ENCODE assay signal across 9 mouse cellular contexts in genomic region chr12:113075486-113075885, GRCm38 (mm10). TPM values are rescaled to one million over a fixed set of nuclear protein-coding genes. Genes with fewer than 3 reads are reported as not detected.
DNase-seq lines count a peak whose midpoint lies in the region; ATAC-seq lines count a peak whose summit lies in the region.
"Had no signal": no experiment of that assay in that cellular context is flagged by ENCODE, and none has a peak within 500 bp of the region (broad histone marks: within the 10 kb centered on the region; RNA-seq: fewer than 3 reads in every experiment).

No protein-coding gene starts in this region.

- peak overlapping the region; percentile 77 for H3K9ac ChIP-seq in heart, embryonic 11.5 days (ENCODE audit: low read depth, low read length)
- H3K9ac ChIP-seq in embryonic facial prominence, embryonic 12.5 days = peak overlapping the region; percentile 77; the same call in 1 of the 2 replicates
- 0 out of 2 replicates have a peak overlapping the region, but pooled peaks have one; percentile 56 for H3K9ac ChIP-seq in hindbrain, embryonic 15.5 days
- H3K9ac ChIP-seq in midbrain, embryonic 13.5 days (replicated peaks) = peak overlapping the region; percentile 79

- H3K4me2 ChIP-seq in heart, embryonic 11.5 days = peak overlapping the region; percentile 93; the same call in 1 of the 2 replicates
- H3K4me2 ChIP-seq in embryonic facial prominence, embryonic 12.5 days (replicated peaks) = peak overlapping the region; percentile 82
- peak overlapping the region; percentile 89 for H3K4me2 ChIP-seq in hindbrain, embryonic 15.5 days
- peak overlapping the region; percentile 96 for H3K4me2 ChIP-seq in midbrain, embryonic 13.5 days (replicated peaks)

- intact Hi-C loops in heart, postnatal 10 days (cut with DNase I) = loop anchor here (2.0 to 10.0 kb wide), 3 partner anchors 71 to 201 kb away; no protein-coding TSS in a partner anchor

- no peak for ATAC-seq in heart, embryonic 11.5 days (replicated peaks; ENCODE audit: insufficient number of reproducible peaks, low FRiP score, low TSS enrichment)
- no peak for ATAC-seq in embryonic facial prominence, embryonic 12.5 days (ENCODE audit: insufficient number of reproducible peaks, insufficient read depth, low FRiP score, low TSS enrichment)
- 0 out of 2 replicates have a peak, but pooled peaks have one; percentile 0 for ATAC-seq in hindbrain, embryonic 15.5 days (ENCODE audit: low FRiP score, low read depth)
- peak; percentile 2; the same call in 1 of the 2 replicates for ATAC-seq in midbrain, embryonic 13.5 days

- no peak overlapping the region for H3K27ac ChIP-seq in heart, embryonic 11.5 days (ENCODE audit: low read depth, low read length)
- peak overlapping the region; percentile 84; the same call in 1 of the 2 replicates for H3K27ac ChIP-seq in embryonic facial prominence, embryonic 12.5 days
- H3K27ac ChIP-seq in hindbrain, embryonic 15.5 days (replicated peaks) = peak overlapping the region; percentile 94
- H3K27ac ChIP-seq in midbrain, embryonic 13.5 days = peak overlapping the region; percentile 95

- H3K36me3 ChIP-seq in heart, embryonic 11.5 days (ENCODE audit: control insufficient read depth, insufficient read depth, low read length) = 0 out of 2 replicates have a peak, but pooled peaks cover 4% of the 10 kb centered on the region
- H3K36me3 ChIP-seq in embryonic facial prominence, embryonic 12.5 days = peaks cover 13% of the 10 kb centered on the region
- peaks cover 9% of the 10 kb centered on the region; the same call in 1 of the 2 replicates for H3K36me3 ChIP-seq in hindbrain, embryonic 15.5 days
- H3K36me3 ChIP-seq in midbrain, embryonic 13.5 days = peaks cover 17% of the 10 kb centered on the region

- H3K27me3 ChIP-seq in heart, embryonic 11.5 days (ENCODE audit: control insufficient read depth, insufficient read depth, low read length) = no peaks in the 10 kb centered on the region
- no peaks in the 10 kb centered on the region for H3K27me3 ChIP-seq in embryonic facial prominence, embryonic 12.5 days
- no peaks in the 10 kb centered on the region for H3K27me3 ChIP-seq in hindbrain, embryonic 15.5 days
- no peaks in the 10 kb centered on the region for H3K27me3 ChIP-seq in midbrain, embryonic 13.5 days

- 55% methylated on average over 6 of the region's 6 CpGs for WGBS in heart, embryonic 11.5 days (ENCODE audit: insufficient replicate concordance)
- 53% methylated on average over 6 of the region's 6 CpGs for WGBS in embryonic facial prominence, embryonic 12.5 days
- WGBS in hindbrain, embryonic 15.5 days = 62% methylated on average over 6 of the region's 6 CpGs
- WGBS in midbrain, embryonic 13.5 days = 57% methylated on average over 6 of the region's 6 CpGs

- H3K4me1 ChIP-seq in heart, embryonic 11.5 days (ENCODE audit: control insufficient read depth, insufficient read depth, low read length) = peaks cover 16% of the 10 kb centered on the region
- peaks cover 21% of the 10 kb centered on the region for H3K4me1 ChIP-seq in embryonic facial prominence, embryonic 12.5 days
- H3K4me1 ChIP-seq in hindbrain, embryonic 15.5 days (replicated peaks) = peaks cover 25% of the 10 kb centered on the region
- peaks cover 25% of the 10 kb centered on the region for H3K4me1 ChIP-seq in midbrain, embryonic 13.5 days (replicated peaks)

- H3K4me3 ChIP-seq in heart, embryonic 11.5 days (ENCODE audit: low read depth, low read length) = no peak overlapping the region
- H3K4me3 ChIP-seq in embryonic facial prominence, embryonic 12.5 days = no peak overlapping the region
- peak overlapping the region; percentile 41; the same call in 1 of the 2 replicates for H3K4me3 ChIP-seq in hindbrain, embryonic 15.5 days
- H3K4me3 ChIP-seq in midbrain, embryonic 13.5 days (replicated peaks) = peak overlapping the region; percentile 52

- no peak for DNase-seq in heart, postnatal 10 days
- DNase-seq in spleen, adult 12 weeks (ENCODE audit: low spot score) = no peak
- no peak for DNase-seq in thymus, postnatal 10 days (ENCODE audit: low spot score in 2 of 2)
- no peak for DNase-seq in layer of hippocampus, adult 9-11 months

- no peaks in the 10 kb centered on the region for H3K9me3 ChIP-seq in heart, embryonic 11.5 days (replicated peaks; ENCODE audit: control insufficient read depth, low read length)
- H3K9me3 ChIP-seq in embryonic facial prominence, embryonic 12.5 days = no peaks in the 10 kb centered on the region
- no peaks in the 10 kb centered on the region for H3K9me3 ChIP-seq in hindbrain, embryonic 15.5 days
- H3K9me3 ChIP-seq in midbrain, embryonic 13.5 days = no peaks in the 10 kb centered on the region

RNA-seq across cellular contexts. Expression of gene Tex22, which starts 1.2 kb away (rescaled TPM):
- 0.16 TPM in 1 of 2 replicates, not detected in the other for polyA plus RNA-seq in heart, embryonic 11.5 days (2014; fragmentation: Nextera tagmentation; extraction: Ambion mirVana)
- under 1 TPM in 1 of 2 experiments, not detected in 1; 0.41 TPM for total RNA-seq in heart, postnatal 10 days (2021)
- 0.13 TPM in 1 of 2 replicates, not detected in the other for polyA plus RNA-seq in embryonic facial prominence, embryonic 12.5 days (2016; fragmentation: Nextera tagmentation; extraction: Ambion mirVana)
- not detected in 2 replicates for polyA plus RNA-seq in hindbrain, embryonic 15.5 days (2015; fragmentation: Nextera tagmentation; extraction: Ambion mirVana)
- 0.20 TPM in 1 of 2 replicates, not detected in the other for polyA plus RNA-seq in midbrain, embryonic 13.5 days (2015; fragmentation: Nextera tagmentation; extraction: Ambion mirVana)
- polyA plus RNA-seq: C2C12 had no signal

RNA-seq across cellular contexts. Expression of gene Mta1, which starts 22.6 kb away (rescaled TPM):
- polyA plus RNA-seq in heart, embryonic 11.5 days (2014; fragmentation: Nextera tagmentation; extraction: Ambion mirVana) = 12.3 and 14.7 TPM in 2 replicates
- total RNA-seq in heart, postnatal 10 days (2021) = 10 to 100 TPM; 50.1 TPM
- polyA plus RNA-seq in embryonic facial prominence, embryonic 12.5 days (2016; fragmentation: Nextera tagmentation; extraction: Ambion mirVana) = 18.5 and 20.4 TPM in 2 replicates
- polyA plus RNA-seq in hindbrain, embryonic 15.5 days (2015; fragmentation: Nextera tagmentation; extraction: Ambion mirVana) = 16.3 and 16.6 TPM in 2 replicates
- 17.2 and 17.4 TPM in 2 replicates for polyA plus RNA-seq in midbrain, embryonic 13.5 days (2015; fragmentation: Nextera tagmentation; extraction: Ambion mirVana)

Comparison
In these comparisons a context has a peak if more than half of its experiments do, and no peak if none do; other contexts are left out.
1. ATAC-seq: peak in hindbrain, embryonic 15.5 days (single experiment) and midbrain, embryonic 13.5 days (single experiment); none in heart, embryonic 11.5 days (single experiment) and embryonic facial prominence, embryonic 12.5 days (single experiment).
2. H3K4me3 ChIP-seq: peak in hindbrain, embryonic 15.5 days (single experiment) and midbrain, embryonic 13.5 days (single experiment); none in heart, embryonic 11.5 days (single experiment) and embryonic facial prominence, embryonic 12.5 days (single experiment).
3. Peak in every context shown above with its lines, with median percentiles within 50 percentile points of each other: H3K4me2 ChIP-seq and H3K9ac ChIP-seq.